Mouse (Mus musculus): ENCODE results near the gene Tenm4. TPM values are rescaled to one million over a fixed set of nuclear protein-coding genes. Genes with fewer than 3 reads are reported as not detected.
A peak's percentile ranks its signal among the peaks of the same experiment; 100 is the strongest.

Tenm4 gene
- polyA plus RNA-seq, 1 experiment from 2014 or later: 41.4 TPM

- peak; percentile 36; the same call in 1 of the 2 replicates for ATAC-seq
- Histone ChIP-seq H3K4me3 (ENCODE audit: low read depth, low read length) (no peak overlapping the region), H3K9ac (ENCODE audit: low read depth, low read length) (no peak overlapping the region), H3K27ac (ENCODE audit: low read length) (no peak overlapping the region), H3K9me3 (replicated peaks; ENCODE audit: control insufficient read depth, low read length, poor library complexity, severe bottlenecking) (no peaks in the 10 kb centered on the region), H3K36me3 (ENCODE audit: control insufficient read depth, insufficient read depth, low read length) (no peaks in the 10 kb centered on the region), H3K27me3 (ENCODE audit: control insufficient read depth, insufficient read depth, low read depth, low read length) (no peaks in the 10 kb centered on the region), H3K4me2 (ENCODE audit: low read length) (no peak overlapping the region), H3K4me1 (ENCODE audit: control insufficient read depth, insufficient read depth, low read length) (peaks cover 4% of the 10 kb centered on the region)
- 31% methylated on average over 5 of the region's 5 CpGs for WGBS
These were observed 590.1 kb downstream of the Tenm4 start for GRCm38 (mm10) chr7:96761151-96761550.

- H3K9ac ChIP-seq (ENCODE audit: low read depth, low read length): no peak overlapping the region
- H3K4me2 ChIP-seq (ENCODE audit: low read length): no peak overlapping the region
- 73% methylated on average over 15 of the region's 15 CpGs for WGBS
- no peaks in the 10 kb centered on the region for H3K27me3 ChIP-seq (ENCODE audit: control insufficient read depth, insufficient read depth, low read depth, low read length)
- H3K4me1 ChIP-seq (ENCODE audit: control insufficient read depth, insufficient read depth, low read length): no peaks in the 10 kb centered on the region; the same call in 1 of the 2 replicates
- H3K27ac ChIP-seq (ENCODE audit: low read length): no peak overlapping the region
- no peak overlapping the region for H3K4me3 ChIP-seq (ENCODE audit: low read depth, low read length)
- H3K9me3 ChIP-seq (replicated peaks; ENCODE audit: control insufficient read depth, low read length, poor library complexity, severe bottlenecking): no peaks in the 10 kb centered on the region
- no peak for ATAC-seq
- no peaks in the 10 kb centered on the region for H3K36me3 ChIP-seq (ENCODE audit: control insufficient read depth, insufficient read depth, low read length)
These were observed 594.4 kb downstream of the Tenm4 start for GRCm38 (mm10) chr7:96765321-96765960.

- Histone ChIP-seq H3K4me1 (ENCODE audit: control insufficient read depth, insufficient read depth, low read length) (no peaks in the 10 kb centered on the region), H3K9me3 (replicated peaks; ENCODE audit: control insufficient read depth, low read length, poor library complexity, severe bottlenecking) (no peaks in the 10 kb centered on the region), H3K27ac (ENCODE audit: low read length) (no peak overlapping the region), H3K4me3 (ENCODE audit: low read depth, low read length) (no peak overlapping the region), H3K36me3 (ENCODE audit: control insufficient read depth, insufficient read depth, low read length) (no peaks in the 10 kb centered on the region), H3K9ac (ENCODE audit: low read depth, low read length) (no peak overlapping the region), H3K4me2 (ENCODE audit: low read length) (no peak overlapping the region), H3K27me3 (ENCODE audit: control insufficient read depth, insufficient read depth, low read depth, low read length) (no peaks in the 10 kb centered on the region)
- ATAC-seq: no peak
- 69% methylated on average over 3 of the region's 3 CpGs for whole genome bisulfite sequencing
These were observed 596.0 kb downstream of the Tenm4 start for GRCm38 (mm10) chr7:96767090-96767489.

GRCm38 (mm10) chr7:96768718-96769117 is 597.7 kb downstream of the Tenm4 start:
- 0 out of 2 replicates have a peak, but pooled peaks cover 3% of the 10 kb centered on the region for H3K36me3 ChIP-seq (ENCODE audit: control insufficient read depth, insufficient read depth, low read length)
- H3K4me3 ChIP-seq (ENCODE audit: low read depth, low read length): no peak overlapping the region
- H3K4me2 ChIP-seq (ENCODE audit: low read length): no peak overlapping the region
- H3K9me3 ChIP-seq (replicated peaks; ENCODE audit: control insufficient read depth, low read length, poor library complexity, severe bottlenecking): no peaks in the 10 kb centered on the region
- no peaks in the 10 kb centered on the region for H3K27me3 ChIP-seq (ENCODE audit: control insufficient read depth, insufficient read depth, low read depth, low read length)
- no peak overlapping the region for H3K9ac ChIP-seq (ENCODE audit: low read depth, low read length)
- no peaks in the 10 kb centered on the region for H3K4me1 ChIP-seq (ENCODE audit: control insufficient read depth, insufficient read depth, low read length)
- WGBS: 90% methylated on average over 6 of the region's 6 CpGs
- no peak overlapping the region for H3K27ac ChIP-seq (ENCODE audit: low read length)
- ATAC-seq: no peak

GRCm38 (mm10) chr7:96769784-96770183 is 598.7 kb downstream of the Tenm4 start:
- Histone ChIP-seq H3K4me1 (ENCODE audit: control insufficient read depth, insufficient read depth, low read length) (no peaks in the 10 kb centered on the region), H3K27ac (ENCODE audit: low read length) (no peak overlapping the region), H3K27me3 (ENCODE audit: control insufficient read depth, insufficient read depth, low read depth, low read length) (no peaks in the 10 kb centered on the region), H3K4me3 (ENCODE audit: low read depth, low read length) (no peak overlapping the region), H3K36me3 (ENCODE audit: control insufficient read depth, insufficient read depth, low read length) (0 out of 2 replicates have a peak, but pooled peaks cover 3% of the 10 kb centered on the region), H3K9ac (ENCODE audit: low read depth, low read length) (no peak overlapping the region), H3K4me2 (ENCODE audit: low read length) (no peak overlapping the region), H3K9me3 (replicated peaks; ENCODE audit: control insufficient read depth, low read length, poor library complexity, severe bottlenecking) (no peaks in the 10 kb centered on the region)
- no peak for ATAC-seq
- WGBS: 81% methylated on average over 4 of the region's 4 CpGs

GRCm38 (mm10) chr7:96772966-96773365 is 601.9 kb downstream of the Tenm4 start:
- 71% methylated on average over 4 of the region's 4 CpGs for WGBS
- Histone ChIP-seq H3K9me3 (replicated peaks; ENCODE audit: control insufficient read depth, low read length, poor library complexity, severe bottlenecking) (no peaks in the 10 kb centered on the region), H3K9ac (ENCODE audit: low read depth, low read length) (no peak overlapping the region), H3K4me3 (ENCODE audit: low read depth, low read length) (no peak overlapping the region), H3K4me2 (ENCODE audit: low read length) (no peak overlapping the region), H3K27me3 (ENCODE audit: control insufficient read depth, insufficient read depth, low read depth, low read length) (no peaks in the 10 kb centered on the region), H3K4me1 (ENCODE audit: control insufficient read depth, insufficient read depth, low read length) (no peaks in the 10 kb centered on the region), H3K27ac (ENCODE audit: low read length) (no peak overlapping the region), H3K36me3 (ENCODE audit: control insufficient read depth, insufficient read depth, low read length) (0 out of 2 replicates have a peak, but pooled peaks cover 3% of the 10 kb centered on the region)
- no peak for ATAC-seq

GRCm38 (mm10) chr7:96773585-96774225 is 602.7 kb downstream of the Tenm4 start:
- H3K9me3 ChIP-seq (replicated peaks; ENCODE audit: control insufficient read depth, low read length, poor library complexity, severe bottlenecking): no peaks in the 10 kb centered on the region
- 0 out of 2 replicates have a peak, but pooled peaks cover 3% of the 10 kb centered on the region for H3K36me3 ChIP-seq (ENCODE audit: control insufficient read depth, insufficient read depth, low read length)
- no peaks in the 10 kb centered on the region for H3K27me3 ChIP-seq (ENCODE audit: control insufficient read depth, insufficient read depth, low read depth, low read length)
- no peaks in the 10 kb centered on the region for H3K4me1 ChIP-seq (ENCODE audit: control insufficient read depth, insufficient read depth, low read length)
- 0 out of 2 replicates have a peak, but pooled peaks have one; percentile 12 for ATAC-seq
- no peak overlapping the region for H3K4me3 ChIP-seq (ENCODE audit: low read depth, low read length)
- no peak overlapping the region for H3K9ac ChIP-seq (ENCODE audit: low read depth, low read length)
- no peak overlapping the region for H3K4me2 ChIP-seq (ENCODE audit: low read length)
- no peak overlapping the region for H3K27ac ChIP-seq (ENCODE audit: low read length)
- 89% methylated on average over 17 of the region's 17 CpGs for whole genome bisulfite sequencing

GRCm38 (mm10) chr7:96775080-96775486 is 604.0 kb downstream of the Tenm4 start:
- WGBS: 43% methylated on average over 6 of the region's 6 CpGs
- H3K36me3 ChIP-seq (ENCODE audit: control insufficient read depth, insufficient read depth, low read length): 0 out of 2 replicates have a peak, but pooled peaks cover 3% of the 10 kb centered on the region
- H3K4me2 ChIP-seq (ENCODE audit: low read length): no peak overlapping the region
- no peak overlapping the region for H3K4me3 ChIP-seq (ENCODE audit: low read depth, low read length)
- H3K9ac ChIP-seq (ENCODE audit: low read depth, low read length): no peak overlapping the region
- no peaks in the 10 kb centered on the region for H3K9me3 ChIP-seq (replicated peaks; ENCODE audit: control insufficient read depth, low read length, poor library complexity, severe bottlenecking)
- ATAC-seq: no peak
- H3K4me1 ChIP-seq (ENCODE audit: control insufficient read depth, insufficient read depth, low read length): no peaks in the 10 kb centered on the region
- no peaks in the 10 kb centered on the region for H3K27me3 ChIP-seq (ENCODE audit: control insufficient read depth, insufficient read depth, low read depth, low read length)
- H3K27ac ChIP-seq (ENCODE audit: low read length): no peak overlapping the region

- 94% methylated on average over 8 of the region's 8 CpGs for WGBS
- Histone ChIP-seq H3K27ac (ENCODE audit: low read length) (no peak overlapping the region), H3K36me3 (ENCODE audit: control insufficient read depth, insufficient read depth, low read length) (no peaks in the 10 kb centered on the region), H3K4me1 (ENCODE audit: control insufficient read depth, insufficient read depth, low read length) (no peaks in the 10 kb centered on the region), H3K9ac (ENCODE audit: low read depth, low read length) (no peak overlapping the region), H3K4me3 (ENCODE audit: low read depth, low read length) (no peak overlapping the region), H3K4me2 (ENCODE audit: low read length) (no peak overlapping the region), H3K9me3 (replicated peaks; ENCODE audit: control insufficient read depth, low read length, poor library complexity, severe bottlenecking) (no peaks in the 10 kb centered on the region), H3K27me3 (ENCODE audit: control insufficient read depth, insufficient read depth, low read depth, low read length) (no peaks in the 10 kb centered on the region)
- no peak for ATAC-seq
These were observed 607.0 kb downstream of the Tenm4 start for GRCm38 (mm10) chr7:96777938-96778600.
